Mouse (Mus musculus) neural tube, embryonic 14.5 days (tissue): ENCODE data around the gene Izumo1r. TPM values are rescaled to one million over a fixed set of nuclear protein-coding genes. Genes with fewer than 3 reads are reported as not detected.

ENCODE experiments used
- ATAC-seq: fragments of 200-750 bp; cut with Nextera tagmentation; 2 replicates; pipeline ENCODE4 v1.8.0; 2017; ENCODE audit warnings: low read depth, mild to moderate bottlenecking, moderate TSS enrichment, moderate library complexity
- H3K27ac ChIP-seq: fragments of 300-500 bp; sonication (generic); 2 replicates; pipeline ENCODE4 v1.5.1; 2014; ENCODE audit warnings: low read depth, mild to moderate bottlenecking, control low read depth, low read length, moderate library complexity, mixed read lengths
- H3K27me3 ChIP-seq: fragments of 300-500 bp; sonication (generic); 2 replicates; pipeline ENCODE4 v1.6.1; 2014; ENCODE audit warnings: low read length; ENCODE audit not compliant: control insufficient read depth, insufficient read depth
- H3K36me3 ChIP-seq: fragments of 300-500 bp; sonication (generic); 2 replicates; pipeline ENCODE4 v1.6.1; 2014; ENCODE audit warnings: low read length, mixed read lengths; ENCODE audit not compliant: control insufficient read depth, insufficient read depth
- H3K4me1 ChIP-seq: fragments of 300-500 bp; sonication (generic); 2 replicates; pipeline ENCODE4 v1.6.1; 2014; ENCODE audit warnings: low read length; ENCODE audit not compliant: control insufficient read depth, insufficient read depth
- H3K4me2 ChIP-seq: fragments of 300-500 bp; sonication (generic); 2 replicates; pipeline ENCODE4 v1.6.1; 2014; ENCODE audit warnings: mild to moderate bottlenecking, low read depth, low read length, control low read depth
- H3K4me3 ChIP-seq: fragments of 300-500 bp; sonication (generic); 2 replicates; pipeline ENCODE4 v1.5.1; 2014; ENCODE audit warnings: low read depth, low read length, control low read depth, mixed read lengths
- H3K9ac ChIP-seq: fragments of 300-500 bp; sonication (generic); replicated peaks from 2 replicates; pipeline ENCODE4 v1.6.1; 2014; ENCODE audit warnings: low read depth, mild to moderate bottlenecking, control low read depth, low read length, mixed read lengths
- H3K9me3 ChIP-seq: fragments of 300-500 bp; sonication (generic); 2 replicates; pipeline ENCODE4 v1.6.1; 2016; ENCODE audit warnings: low read length; ENCODE audit not compliant: control insufficient read depth
- WGBS: fragments of 180-500 bp; shearing (Covaris S2); extraction: QIAGEN DNeasy Blood & Tissue Kit; methylation state at CpG from one replicate; pipeline ENCODE4 v1.1.7; 2014; 5-methylcytosine and 5-hydroxymethylcytosine counted together
- polyA plus RNA-seq: library from polyadenylated mRNA; unstranded; fragments of >200 nt; fragmentation: Nextera tagmentation; extraction: Ambion mirVana; gene quantifications from 2 replicates; pipeline ENCODE4 v1.2.1, GENCODE M21; 2014

Izumo1r gene
- polyA plus RNA-seq, 1 experiment from 2014 or later: not detected

GRCm38 (mm10) chr9:14895237-14895835 lies 8.4 kb downstream of the Izumo1r start:
- Histone ChIP-seq H3K9me3 (no peaks in the 10 kb centered on the region), H3K4me1 (no peaks in the 10 kb centered on the region), H3K27me3 (no peaks in the 10 kb centered on the region), H3K9ac (no peak overlapping the region), H3K27ac (no peak overlapping the region), H3K4me2 (no peak overlapping the region), H3K4me3 (no peak overlapping the region), H3K36me3 (no peaks in the 10 kb centered on the region)
- 53% methylated on average over 7 of the region's 7 CpGs for WGBS
- ATAC-seq: peak; percentile 69; the same call in 1 of the 2 replicates

GRCm38 (mm10) chr9:14894628-14895027 lies 9.1 kb downstream of the Izumo1r start:
- no peaks in the 10 kb centered on the region for H3K27me3 ChIP-seq
- H3K9me3 ChIP-seq: no peaks in the 10 kb centered on the region
- no peak overlapping the region for H3K4me2 ChIP-seq
- no peak overlapping the region for H3K27ac ChIP-seq
- no peaks in the 10 kb centered on the region for H3K36me3 ChIP-seq
- H3K4me1 ChIP-seq: no peaks in the 10 kb centered on the region
- H3K4me3 ChIP-seq: no peak overlapping the region
- 86% methylated on average over 3 of the region's 3 CpGs for WGBS
- no peak overlapping the region for H3K9ac ChIP-seq
- no peak for ATAC-seq

GRCm38 (mm10) chr9:14893388-14893787 lies 10.4 kb downstream of the Izumo1r start:
- no peak overlapping the region for H3K4me2 ChIP-seq
- 93% methylated on average over 9 of the region's 9 CpGs for WGBS
- no peaks in the 10 kb centered on the region for H3K27me3 ChIP-seq
- no peak for ATAC-seq
- H3K27ac ChIP-seq: no peak overlapping the region
- no peak overlapping the region for H3K9ac ChIP-seq
- no peaks in the 10 kb centered on the region for H3K9me3 ChIP-seq
- H3K4me1 ChIP-seq: no peaks in the 10 kb centered on the region
- no peaks in the 10 kb centered on the region for H3K36me3 ChIP-seq
- no peak overlapping the region for H3K4me3 ChIP-seq

GRCm38 (mm10) chr9:14891891-14892290 lies 11.9 kb downstream of the Izumo1r start:
- H3K27me3 ChIP-seq: no peaks in the 10 kb centered on the region
- H3K9ac ChIP-seq: no peak overlapping the region
- H3K9me3 ChIP-seq: no peaks in the 10 kb centered on the region
- no peak for ATAC-seq
- H3K4me3 ChIP-seq: no peak overlapping the region
- WGBS: 73% methylated on average over 5 of the region's 5 CpGs
- H3K4me1 ChIP-seq: no peaks in the 10 kb centered on the region
- no peak overlapping the region for H3K27ac ChIP-seq
- no peaks in the 10 kb centered on the region for H3K36me3 ChIP-seq
- H3K4me2 ChIP-seq: no peak overlapping the region

GRCm38 (mm10) chr9:14890699-14891098 lies 13.1 kb downstream of the Izumo1r start:
- H3K27me3 ChIP-seq: no peaks in the 10 kb centered on the region
- no peak for ATAC-seq
- H3K9me3 ChIP-seq: no peaks in the 10 kb centered on the region
- 36% methylated on average over 3 of the region's 3 CpGs for WGBS
- H3K27ac ChIP-seq: no peak overlapping the region
- H3K9ac ChIP-seq: no peak overlapping the region
- no peaks in the 10 kb centered on the region for H3K4me1 ChIP-seq
- H3K4me3 ChIP-seq: no peak overlapping the region
- H3K36me3 ChIP-seq: no peaks in the 10 kb centered on the region
- no peak overlapping the region for H3K4me2 ChIP-seq

- no peaks in the 10 kb centered on the region for H3K36me3 ChIP-seq
- no peak overlapping the region for H3K4me2 ChIP-seq
- H3K9me3 ChIP-seq: no peaks in the 10 kb centered on the region
- no peak overlapping the region for H3K27ac ChIP-seq
- H3K4me3 ChIP-seq: no peak overlapping the region
- no peak for ATAC-seq
- WGBS: 69% methylated on average over 6 of the region's 6 CpGs
- no peaks in the 10 kb centered on the region for H3K27me3 ChIP-seq
- no peak overlapping the region for H3K9ac ChIP-seq
- H3K4me1 ChIP-seq: no peaks in the 10 kb centered on the region
Measured at GRCm38 (mm10) chr9:14888671-14889070, 15.1 kb downstream of the Izumo1r start.

GRCm38 (mm10) chr9:14887787-14888382 lies 15.9 kb downstream of the Izumo1r start:
- Histone ChIP-seq H3K27ac (no peak overlapping the region), H3K4me1 (no peaks in the 10 kb centered on the region), H3K4me2 (no peak overlapping the region), H3K36me3 (no peaks in the 10 kb centered on the region), H3K9me3 (no peaks in the 10 kb centered on the region), H3K4me3 (no peak overlapping the region), H3K9ac (no peak overlapping the region), H3K27me3 (no peaks in the 10 kb centered on the region)
- no peak for ATAC-seq
- 91% methylated on average over 6 of the region's 6 CpGs for WGBS

GRCm38 (mm10) chr9:14885954-14886353 lies 17.8 kb downstream of the Izumo1r start:
- Histone ChIP-seq H3K9ac (no peak overlapping the region), H3K4me2 (no peak overlapping the region), H3K27ac (no peak overlapping the region), H3K4me1 (no peaks in the 10 kb centered on the region), H3K27me3 (no peaks in the 10 kb centered on the region), H3K36me3 (no peaks in the 10 kb centered on the region), H3K9me3 (no peaks in the 10 kb centered on the region), H3K4me3 (no peak overlapping the region)
- no peak for ATAC-seq
- 79% methylated on average over 1 of the region's 1 CpGs for WGBS

- Histone ChIP-seq H3K4me1 (no peaks in the 10 kb centered on the region), H3K4me3 (no peak overlapping the region), H3K9ac (no peak overlapping the region), H3K36me3 (no peaks in the 10 kb centered on the region), H3K9me3 (no peaks in the 10 kb centered on the region), H3K27ac (no peak overlapping the region), H3K27me3 (no peaks in the 10 kb centered on the region), H3K4me2 (no peak overlapping the region)
- no peak for ATAC-seq
Measured at GRCm38 (mm10) chr9:14885151-14885550, 18.6 kb downstream of the Izumo1r start.
